Mouse (Mus musculus) CH12.LX (cell line): ENCODE measurements around the gene Dnah17. TPM values are rescaled to one million over a fixed set of nuclear protein-coding genes. Genes with fewer than 3 reads are reported as not detected.

Source experiments
- DNase-seq: peaks from one replicate; pipeline ENCODE4 v3.0.0-alpha.2; 2013; ENCODE audit errors: extremely low read depth
- H3K27ac ChIP-seq: 2 replicates; pipeline ENCODE4 v1.5.1; 2012; ENCODE audit warnings: low read depth, mild to moderate bottlenecking, control low read depth, moderate library complexity; ENCODE audit not compliant: insufficient read depth
- H3K27me3 ChIP-seq: replicated peaks from 2 replicates; pipeline ENCODE3; 2012; ENCODE audit warnings: inconsistent platforms
- H3K36me3 ChIP-seq, 2 experiments: replicated peaks in 1 of 2; 2 replicates each; pipeline versions ENCODE3 to v1.6.1; 2012; ENCODE audit warnings: inconsistent platforms in 1 of 2, low read length in 1 of 2, mild to moderate bottlenecking in 1 of 2, mixed read lengths in 1 of 2, moderate library complexity in 1 of 2; ENCODE audit not compliant: control insufficient read depth in 1 of 2, insufficient read depth in 1 of 2
- H3K4me1 ChIP-seq, 2 experiments: 2 replicates each; pipeline ENCODE4 v1.6.1; 2012; ENCODE audit warnings: inconsistent platforms in 1 of 2, moderate library complexity in 1 of 2; ENCODE audit not compliant: insufficient read depth in 2 of 2, control insufficient read depth in 1 of 2
- H3K4me2 ChIP-seq: 2 replicates; pipeline ENCODE4 v1.6.1; 2012; ENCODE audit warnings: low read depth, mild to moderate bottlenecking, control low read depth; ENCODE audit not compliant: poor library complexity, insufficient read depth, severe bottlenecking
- H3K4me3 ChIP-seq, 3 experiments: fragments of 150-350 bp in 1 of 3; sonication (generic) in 1 of 3; replicated peaks in 1 of 3; 2 replicates each; pipeline versions ENCODE3 to v1.5.1; 2011 to 2012; ENCODE audit warnings: low read depth in 2 of 3, low read length in 2 of 3, mild to moderate bottlenecking in 2 of 3, moderate library complexity in 2 of 3, control low read depth in 1 of 3, improper control_type of control experiment in 1 of 3, inconsistent platforms in 1 of 3, mixed read lengths in 1 of 3; ENCODE audit not compliant: poor library complexity in 1 of 3
- H3K79me2 ChIP-seq: replicated peaks from 2 replicates; pipeline ENCODE4 v1.6.1; 2012; ENCODE audit warnings: mild to moderate bottlenecking, moderate library complexity; ENCODE audit not compliant: control insufficient read depth, poor library complexity, insufficient read depth, severe bottlenecking; ENCODE audit errors: extremely low read depth
- H3K9ac ChIP-seq: 2 replicates; pipeline ENCODE4 v1.6.1; 2012; ENCODE audit warnings: low read depth, mild to moderate bottlenecking, control low read depth, moderate library complexity; ENCODE audit not compliant: insufficient read depth
- H3K9me3 ChIP-seq: replicated peaks from 2 replicates; pipeline ENCODE3; 2012; ENCODE audit warnings: low read length, inconsistent platforms, mixed read lengths
- BHLHE40 ChIP-seq: IDR thresholded peaks from 2 replicates; pipeline ENCODE4 v1.6.1; 2011; ENCODE audit warnings: mild to moderate bottlenecking, low read depth, low read length, improper control_type of control experiment
- CHD1 ChIP-seq: IDR thresholded peaks from 2 replicates; pipeline ENCODE4 v1.6.1; 2012; ENCODE audit warnings: low read depth, low read length, improper control_type of control experiment, inconsistent platforms
- CHD2 ChIP-seq: IDR thresholded peaks from 2 replicates; pipeline ENCODE4 v1.6.1; 2011; ENCODE audit warnings: low read length, improper control_type of control experiment
- CTCF ChIP-seq, 2 experiments: IDR thresholded peaks in 1 of 2; conservative IDR thresholded peaks in 1 of 2; 2 replicates each; pipeline ENCODE4 v1.5.1; 2011 to 2012; ENCODE audit warnings: low read depth in 2 of 2, low read length in 2 of 2, improper control_type of control experiment in 1 of 2, inconsistent platforms in 1 of 2, mild to moderate bottlenecking in 1 of 2, moderate library complexity in 1 of 2
- GABPA ChIP-seq: IDR thresholded peaks from 2 replicates; pipeline ENCODE4 v1.6.1; 2012; ENCODE audit warnings: low read depth, low read length, improper control_type of control experiment, inconsistent platforms; ENCODE audit not compliant: insufficient replicate concordance
- IRF4 ChIP-seq: IDR thresholded peaks from 2 replicates; pipeline ENCODE4 v1.6.1; 2014; ENCODE audit warnings: low read depth, mild to moderate bottlenecking, inconsistent platforms, low read length, improper control_type of control experiment
- JUN ChIP-seq: IDR thresholded peaks from 2 replicates; pipeline ENCODE4 v1.6.1; 2011; ENCODE audit warnings: low read depth, mild to moderate bottlenecking, low read length, improper control_type of control experiment, moderate library complexity; ENCODE audit not compliant: insufficient read depth
- JUND ChIP-seq: conservative IDR thresholded peaks from 2 replicates; pipeline ENCODE4 v1.6.1; 2011; ENCODE audit warnings: low read depth, low read length, improper control_type of control experiment
- MEF2A ChIP-seq: IDR thresholded peaks from 2 replicates; pipeline ENCODE4 v1.6.1; 2014; ENCODE audit warnings: low read depth, mild to moderate bottlenecking, inconsistent platforms, low read length, improper control_type of control experiment, borderline replicate concordance
- MXI1 ChIP-seq: IDR thresholded peaks from 2 replicates; pipeline ENCODE4 v1.6.1; 2011; ENCODE audit warnings: mild to moderate bottlenecking, low read depth, low read length, improper control_type of control experiment
- MYC ChIP-seq: IDR thresholded peaks from 2 replicates; pipeline ENCODE4 v1.6.1; 2011; ENCODE audit warnings: low read depth, mild to moderate bottlenecking, improper control_type of control experiment, low read length
- NELFE ChIP-seq: IDR thresholded peaks from 2 replicates; pipeline ENCODE4 v1.6.1; 2011; ENCODE audit warnings: low read depth, low read length, improper control_type of control experiment
- NRF1 ChIP-seq: IDR thresholded peaks from 2 replicates; pipeline ENCODE4 v1.6.1; 2014; ENCODE audit warnings: low read depth, mild to moderate bottlenecking, inconsistent platforms, low read length, improper control_type of control experiment, moderate library complexity
- POLR2A ChIP-seq: IDR thresholded peaks from 2 replicates; pipeline ENCODE4 v1.6.1; 2011; ENCODE audit warnings: low read depth, mild to moderate bottlenecking, improper control_type of control experiment, low read length
- POLR2AphosphoS2 ChIP-seq: IDR thresholded peaks from 2 replicates; pipeline ENCODE4 v1.6.1; 2011; ENCODE audit warnings: low read depth, low read length, improper control_type of control experiment
- RCOR1 ChIP-seq: conservative IDR thresholded peaks from 2 replicates; pipeline ENCODE4 v1.6.1; 2012; ENCODE audit warnings: low read depth, mild to moderate bottlenecking, inconsistent platforms, low read length, improper control_type of control experiment
- TBP ChIP-seq: conservative IDR thresholded peaks from 2 replicates; pipeline ENCODE4 v1.6.1; 2011; ENCODE audit warnings: low read depth, low read length, improper control_type of control experiment
- TCF12 ChIP-seq: IDR thresholded peaks from 2 replicates; pipeline ENCODE4 v1.6.1; 2014; ENCODE audit warnings: low read depth, mild to moderate bottlenecking, inconsistent platforms, low read length, improper control_type of control experiment
- UBTF ChIP-seq: IDR thresholded peaks from 2 replicates; pipeline ENCODE4 v1.6.1; 2012; ENCODE audit warnings: low read depth, mild to moderate bottlenecking, inconsistent platforms, low read length, improper control_type of control experiment, moderate library complexity
- ZKSCAN1 ChIP-seq: IDR thresholded peaks from 2 replicates; pipeline ENCODE4 v1.6.1; 2012; ENCODE audit warnings: low read depth, inconsistent platforms, low read length, improper control_type of control experiment, borderline replicate concordance
- ZNF384 ChIP-seq: IDR thresholded peaks from 2 replicates; pipeline ENCODE4 v1.6.1; 2012; ENCODE audit warnings: low read depth, low read length, improper control_type of control experiment, inconsistent platforms
- dilution Hi-C: fragments of 300-500 bp; cut with MboI; formaldehyde crosslinking; loops from 2 replicates; pipeline ENCODE4 v1.14.3; 2020; ENCODE audit warnings: low sequenced_read_pairs; ENCODE audit not compliant: extremely low pct_unique_long_range_greater_than_20kb, extremely low pct_ligation_motif_present
- in situ Hi-C: fragments of 300-500 bp; cut with MboI; formaldehyde crosslinking; loops from 3 replicates; pipeline ENCODE4 v1.14.3; 2019; ENCODE audit warnings: low sequenced_read_pairs, low pct_ligation_motif_present, low pct_unique_long_range_greater_than_20kb, mixed read lengths
- polyA plus RNA-seq: library from polyadenylated mRNA; unstranded; fragments of >175 nt; gene quantifications from 2 replicates; pipeline ENCODE4 v1.2.1, GENCODE M21; 2012; ENCODE audit warnings: low read depth; ENCODE audit not compliant: insufficient read length
- total RNA-seq, 2 experiments: library from RNA; depleted of rRNA; stranded (reverse); fragments of 300-350 nt in 1 of 2; fragments of >200 nt in 1 of 2; gene quantifications; 2 replicates each; pipeline ENCODE4 v1.2.3; 2012 to 2014

Dnah17 gene
- total and polyA plus RNA-seq, 3 experiments = 0.08 to 0.23 TPM; not detected in 1

DNA sequence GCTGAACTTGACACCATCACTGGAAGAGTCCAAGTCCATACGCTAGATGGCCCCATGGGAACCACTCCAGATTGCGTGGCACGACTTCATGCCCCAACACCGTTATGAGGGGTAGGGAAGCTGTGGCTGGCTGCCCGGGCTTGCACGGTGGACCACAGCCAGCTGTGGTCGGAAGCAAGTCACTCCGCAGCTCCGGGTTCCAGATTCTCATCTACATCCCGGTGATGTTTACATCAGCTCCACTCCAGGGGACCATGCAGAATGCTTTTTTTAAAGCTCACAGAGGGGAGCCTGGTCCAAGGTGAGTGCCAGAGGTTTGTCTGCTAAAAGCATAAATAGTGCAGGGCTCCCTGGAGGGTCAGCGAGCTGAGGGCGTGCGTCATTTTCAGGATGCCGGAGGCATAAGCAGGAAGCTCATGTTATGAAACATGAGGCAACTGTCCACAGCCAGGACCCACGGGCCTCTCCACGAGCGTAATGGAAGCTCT is 55.4 kb downstream of the Dnah17 start:
- peaks cover 91% of the 10 kb centered on the region for H3K27me3 ChIP-seq
- dilution Hi-C loops = no loop called here
- no peaks in the 10 kb centered on the region for H3K9me3 ChIP-seq
- peak in 1 of 2 experiments; percentile 10; a peak in 1 of 4 replicates for TF ChIP-seq CTCF (conservative IDR thresholded peaks at IDR 0.05 in 1 of 2, IDR thresholded peaks at IDR 0.05 in 1 of 2; ENCODE audit: low read depth in 2 of 2, low read length in 2 of 2)
- TF ChIP-seq NELFE = no peak
- H3K4me2 ChIP-seq = no peak overlapping the region
- in situ Hi-C loops = no loop called here
- peaks cover 0 to 4% of the 10 kb centered on the region in 2 experiments; a peak in 1 of 4 replicates for H3K4me1 ChIP-seq
- no peak overlapping the region for H3K4me3 ChIP-seq
- no peaks in the 10 kb centered on the region for H3K79me2 ChIP-seq
- no peaks in the 10 kb centered on the region for H3K36me3 ChIP-seq
- no peak overlapping the region for H3K27ac ChIP-seq
- H3K9ac ChIP-seq = no peak overlapping the region
- no peak for DNase-seq

DNA sequence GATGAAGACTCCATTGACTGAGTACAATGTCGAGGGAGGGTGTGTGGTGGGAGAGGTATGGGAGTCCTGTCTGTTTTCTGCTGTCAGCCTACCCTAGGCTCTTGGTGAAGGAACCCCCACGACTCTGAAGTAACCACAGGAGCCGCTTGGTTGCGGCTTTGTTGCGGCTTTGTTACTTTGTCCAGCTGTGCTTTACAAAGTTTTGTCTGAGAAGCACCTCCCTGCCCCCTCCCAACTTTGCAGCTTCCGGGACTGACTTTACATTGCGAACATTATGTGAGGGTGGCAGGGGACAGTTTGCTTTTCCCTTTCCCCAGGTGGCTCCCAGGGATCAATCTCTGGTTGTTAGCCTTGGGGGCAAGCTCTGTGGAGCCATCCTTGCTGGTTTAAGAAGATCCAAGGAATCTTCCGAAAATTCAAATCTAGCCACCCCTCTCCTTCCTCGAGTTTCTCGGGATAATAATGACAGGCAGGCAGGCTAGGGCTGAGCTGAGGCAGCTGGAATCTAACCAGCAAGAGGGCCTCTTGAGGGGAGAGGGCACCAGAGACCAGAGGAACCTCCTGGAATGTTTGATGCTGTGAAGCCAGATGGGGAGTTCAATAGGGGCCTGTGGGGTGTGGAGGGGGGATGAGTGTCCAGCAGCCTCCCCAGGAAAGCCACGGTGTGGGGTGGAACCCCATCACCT is 59.1 kb downstream of the Dnah17 start:
- peaks cover 95% of the 10 kb centered on the region for H3K27me3 ChIP-seq
- TF ChIP-seq JUND (no peak), NRF1 (no peak), UBTF (no peak), CHD2 (no peak)
- no peak overlapping the region for H3K27ac ChIP-seq
- DNase-seq = no peak
- H3K9me3 ChIP-seq = no peaks in the 10 kb centered on the region
- dilution Hi-C loops (no loop called here), in situ Hi-C loops (no loop called here)
- H3K4me3 ChIP-seq = no peak overlapping the region
- H3K36me3 ChIP-seq = no peaks in the 10 kb centered on the region
- H3K79me2 ChIP-seq = no peaks in the 10 kb centered on the region
- H3K9ac ChIP-seq = no peak overlapping the region
- H3K4me2 ChIP-seq = no peak overlapping the region
- peaks cover 20 to 22% of the 10 kb centered on the region in 2 experiments for H3K4me1 ChIP-seq

DNA sequence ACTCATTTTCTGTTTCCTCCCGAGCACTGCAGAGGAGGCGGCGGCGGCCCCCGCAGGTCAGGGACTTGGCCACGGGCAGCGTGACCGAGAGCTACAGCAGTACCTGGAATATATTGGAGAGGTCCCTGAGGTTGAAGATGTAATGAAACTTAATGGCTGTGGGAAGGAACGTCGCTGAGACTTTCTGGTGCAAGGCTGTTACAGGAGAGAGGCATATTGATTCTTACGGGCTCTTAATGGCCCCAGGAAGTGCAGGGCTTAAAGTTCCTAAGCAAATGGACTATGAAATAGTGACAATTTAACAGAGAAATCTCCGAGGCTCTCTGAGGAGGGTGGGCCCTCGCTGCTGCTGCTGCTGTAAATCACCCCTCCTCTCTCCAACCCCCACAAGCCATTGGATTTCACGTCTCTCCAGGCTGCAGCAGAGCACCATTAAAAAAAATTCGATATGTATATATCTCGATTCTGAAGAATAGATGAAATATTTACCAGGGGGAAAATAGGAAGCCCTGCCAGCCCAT is 61.6 kb downstream of the Dnah17 start:
- dilution Hi-C loops = no loop called here
- no peaks in the 10 kb centered on the region for H3K79me2 ChIP-seq
- no peak overlapping the region for H3K4me3 ChIP-seq
- no peaks in the 10 kb centered on the region for H3K9me3 ChIP-seq
- H3K4me2 ChIP-seq = no peak overlapping the region
- TF ChIP-seq CTCF (conservative IDR thresholded peaks at IDR 0.05 in 1 of 2, IDR thresholded peaks at IDR 0.05 in 1 of 2; ENCODE audit: low read depth in 2 of 2, low read length in 2 of 2) (no peak), POLR2AphosphoS2 (no peak), ZKSCAN1 (no peak), JUN (no peak), MEF2A (no peak), CHD1 (no peak), NELFE (no peak), TCF12 (no peak), ZNF384 (no peak), RCOR1 (no peak), TBP (no peak), MXI1 (no peak), POLR2A (no peak), IRF4 (no peak), MYC (no peak), BHLHE40 (no peak), NRF1 (no peak), GABPA (no peak)
- H3K9ac ChIP-seq = no peak overlapping the region
- DNase-seq = no peak
- peaks cover 96% of the 10 kb centered on the region for H3K27me3 ChIP-seq
- H3K36me3 ChIP-seq = no peaks in the 10 kb centered on the region
- in situ Hi-C loops = no loop called here
- H3K4me1 ChIP-seq = peaks cover 18 to 27% of the 10 kb centered on the region in 2 experiments
- no peak overlapping the region for H3K27ac ChIP-seq
